Mouse (Mus musculus) heart, embryonic 12.5 days (tissue): Measurements from ENCODE around the gene Hdac6. TPM values are rescaled to one million over a fixed set of nuclear protein-coding genes. Genes with fewer than 3 reads are reported as not detected.

Source experiments
- ATAC-seq: fragments of 200-750 bp; cut with Nextera tagmentation; 2 replicates; pipeline ENCODE4 v1.8.0; 2017; ENCODE audit warnings: moderate TSS enrichment, moderate library complexity; ENCODE audit not compliant: insufficient number of reproducible peaks, low FRiP score
- H3K27ac ChIP-seq: fragments of 300-500 bp; sonication (generic); 2 replicates; pipeline ENCODE4 v1.5.1; 2016; ENCODE audit warnings: mild to moderate bottlenecking, moderate library complexity; ENCODE audit not compliant: poor library complexity, severe bottlenecking
- H3K27me3 ChIP-seq: fragments of 300-500 bp; sonication (generic); replicated peaks from 2 replicates; pipeline ENCODE4 v1.6.1; 2016; ENCODE audit warnings: mild to moderate bottlenecking, moderate library complexity
- H3K36me3 ChIP-seq: fragments of 300-500 bp; sonication (generic); 2 replicates; pipeline ENCODE4 v1.6.1; 2016; ENCODE audit warnings: mild to moderate bottlenecking, moderate library complexity
- H3K4me1 ChIP-seq: fragments of 300-500 bp; sonication (generic); replicated peaks from 2 replicates; pipeline ENCODE4 v1.6.1; 2016; ENCODE audit warnings: mild to moderate bottlenecking
- H3K4me2 ChIP-seq: fragments of 300-500 bp; sonication (generic); 2 replicates; pipeline ENCODE4 v1.6.1; 2016; ENCODE audit warnings: mild to moderate bottlenecking, moderate library complexity
- H3K4me3 ChIP-seq: fragments of 300-500 bp; sonication (generic); 2 replicates; pipeline ENCODE4 v1.5.1; 2016; ENCODE audit warnings: mild to moderate bottlenecking
- H3K9ac ChIP-seq: fragments of 300-500 bp; sonication (generic); 2 replicates; pipeline ENCODE4 v1.6.1; 2016; ENCODE audit warnings: mild to moderate bottlenecking, moderate library complexity
- H3K9me3 ChIP-seq: fragments of 300-500 bp; sonication (generic); replicated peaks from 2 replicates; pipeline ENCODE4 v1.6.1; 2016; ENCODE audit warnings: mild to moderate bottlenecking, moderate library complexity
- WGBS: fragments of 180-500 bp; shearing (Covaris S2); methylation state at CpG from one replicate; pipeline ENCODE4 v1.1.7; 2016; 5-methylcytosine and 5-hydroxymethylcytosine counted together
- polyA plus RNA-seq: library from polyadenylated mRNA; unstranded; fragments of >200 nt; fragmentation: Nextera tagmentation; extraction: Ambion mirVana; gene quantifications from 2 replicates; pipeline ENCODE4 v1.2.1, GENCODE M21; 2016

Hdac6 gene
- 30.9 and 32.9 TPM in 2 replicates for polyA plus RNA-seq

GRCm38 (mm10) chrX:7947108-7947899 lies at the start of gene Hdac6:
Gene Hdac6, minus strand, starts transcription at chrX:7947889.
- Histone ChIP-seq H3K27me3 (no peaks in the 10 kb centered on the region), H3K9me3 (no peaks in the 10 kb centered on the region), H3K4me2 (peak within 1 kb of the TSS; percentile 77), H3K4me3 (peak within 1 kb of the TSS; percentile 62), H3K9ac (peak within 1 kb of the TSS; percentile 73), H3K36me3 (no peaks in the 10 kb centered on the region; the same call in 1 of the 2 replicates), H3K4me1 (peaks cover 5% of the 10 kb centered on the region; the same call in 1 of the 2 replicates), H3K27ac (peak within 1 kb of the TSS; percentile 44)
- 13% methylated on average over 36 of the region's 37 CpGs for WGBS
- ATAC-seq, result peak; percentile 23

GRCm38 (mm10) chrX:7993068-7993735 lies 45.5 kb upstream of the Hdac6 start:
- Histone ChIP-seq H3K27ac (no peak overlapping the region), H3K4me1 (no peaks in the 10 kb centered on the region; the same call in 1 of the 2 replicates), H3K4me2 (no peak overlapping the region), H3K9me3 (no peaks in the 10 kb centered on the region), H3K4me3 (no peak overlapping the region), H3K36me3 (no peaks in the 10 kb centered on the region), H3K9ac (no peak overlapping the region), H3K27me3 (no peaks in the 10 kb centered on the region)
- WGBS, result 34% methylated on average over 10 of the region's 10 CpGs
- ATAC-seq, result peak; percentile 74

- no peak overlapping the region for H3K4me2 ChIP-seq
- H3K9ac ChIP-seq, result no peak overlapping the region
- 52% methylated on average over 8 of the region's 8 CpGs for WGBS
- ATAC-seq, result peak; percentile 79; the same call in 1 of the 2 replicates
- H3K4me3 ChIP-seq, result no peak overlapping the region
- H3K27ac ChIP-seq, result no peak overlapping the region
- H3K27me3 ChIP-seq, result no peaks in the 10 kb centered on the region
- H3K4me1 ChIP-seq, result no peaks in the 10 kb centered on the region; the same call in 1 of the 2 replicates
- no peaks in the 10 kb centered on the region for H3K36me3 ChIP-seq
- no peaks in the 10 kb centered on the region for H3K9me3 ChIP-seq
These were observed 44.8 kb upstream of the Hdac6 start for GRCm38 (mm10) chrX:7992379-7993067.

DNA sequence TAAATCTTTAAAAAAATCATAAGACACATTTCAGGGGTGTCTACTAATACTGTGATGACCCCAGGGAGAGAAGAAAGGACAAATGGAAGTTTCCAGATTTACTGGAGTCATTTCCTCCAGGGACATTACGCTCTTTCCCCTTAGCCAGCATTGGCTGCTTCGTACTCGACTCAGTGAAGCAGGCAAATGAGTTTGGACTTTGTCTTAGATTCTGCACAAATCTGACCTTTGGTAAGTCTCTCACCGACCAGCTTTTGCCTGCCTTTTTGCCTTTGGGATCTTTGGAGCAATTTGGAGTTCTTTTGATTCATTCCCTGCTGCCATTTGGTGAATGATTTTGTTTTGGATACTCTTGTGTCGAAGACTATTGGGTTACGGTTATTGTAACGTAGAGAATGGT lies 33.7 kb upstream of the Hdac6 start:
- no peaks in the 10 kb centered on the region for H3K4me1 ChIP-seq
- H3K9me3 ChIP-seq, result no peaks in the 10 kb centered on the region
- H3K36me3 ChIP-seq, result no peaks in the 10 kb centered on the region
- 85% methylated on average over 7 of the region's 7 CpGs for WGBS
- ATAC-seq, result no peak
- H3K27me3 ChIP-seq, result no peaks in the 10 kb centered on the region
- H3K4me2 ChIP-seq, result no peak overlapping the region
- no peak overlapping the region for H3K9ac ChIP-seq
- no peak overlapping the region for H3K4me3 ChIP-seq
- H3K27ac ChIP-seq, result no peak overlapping the region

- Histone ChIP-seq H3K4me2 (no peak within 1 kb of the TSS), H3K4me1 (no peaks in the 10 kb centered on the region), H3K9ac (no peak within 1 kb of the TSS), H3K27me3 (no peaks in the 10 kb centered on the region), H3K36me3 (no peaks in the 10 kb centered on the region), H3K27ac (no peak within 1 kb of the TSS), H3K9me3 (no peaks in the 10 kb centered on the region), H3K4me3 (no peak within 1 kb of the TSS)
- ATAC-seq, result no peak
- WGBS, result 84% methylated on average over 11 of the region's 11 CpGs
These were observed 30.2 kb upstream of the Hdac6 start, which contains the start of gene Gata1 for GRCm38 (mm10) chrX:7977892-7978291. Gene Gata1, minus strand, starts transcription at chrX:7978071.

GRCm38 (mm10) chrX:7971292-7971691 lies 23.6 kb upstream of the Hdac6 start:
- ATAC-seq, result peak; percentile 90
- Histone ChIP-seq H3K9ac (no peak overlapping the region), H3K36me3 (no peaks in the 10 kb centered on the region), H3K4me3 (no peak overlapping the region), H3K27me3 (no peaks in the 10 kb centered on the region), H3K27ac (no peak overlapping the region), H3K4me1 (no peaks in the 10 kb centered on the region), H3K4me2 (no peak overlapping the region; the same call in 1 of the 2 replicates), H3K9me3 (no peaks in the 10 kb centered on the region)
- 38% methylated on average over 4 of the region's 4 CpGs for WGBS

GRCm38 (mm10) chrX:7968899-7969298 lies 21.2 kb upstream of the Hdac6 start:
- no peak for ATAC-seq
- no peak overlapping the region for H3K9ac ChIP-seq
- H3K36me3 ChIP-seq, result no peaks in the 10 kb centered on the region
- no peak overlapping the region for H3K27ac ChIP-seq
- H3K27me3 ChIP-seq, result no peaks in the 10 kb centered on the region
- H3K9me3 ChIP-seq, result no peaks in the 10 kb centered on the region
- no peak overlapping the region for H3K4me3 ChIP-seq
- WGBS, result 85% methylated on average over 3 of the region's 3 CpGs
- H3K4me2 ChIP-seq, result no peak overlapping the region
- no peaks in the 10 kb centered on the region for H3K4me1 ChIP-seq

DNA sequence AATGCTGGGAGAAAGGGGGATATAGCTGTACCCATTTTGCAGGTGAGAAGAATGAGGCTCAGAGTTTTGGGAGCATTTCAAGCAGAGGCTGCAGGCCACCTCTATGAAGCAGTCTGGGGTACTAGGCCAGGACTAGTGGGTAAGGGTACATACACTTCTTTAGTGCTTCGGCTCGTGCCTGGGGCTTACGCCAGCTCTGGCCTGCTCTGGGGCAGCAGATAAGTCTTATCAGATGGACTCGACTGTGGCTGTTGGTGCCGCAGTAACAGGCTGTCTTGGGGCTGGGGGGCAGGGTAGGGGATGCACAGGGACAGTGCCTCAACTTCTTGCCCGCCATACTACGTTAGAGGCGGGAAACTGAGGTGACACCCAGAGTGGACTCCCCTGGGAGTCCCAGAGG lies 20.5 kb upstream of the Hdac6 start:
- Histone ChIP-seq H3K27ac (no peak overlapping the region), H3K27me3 (no peaks in the 10 kb centered on the region), H3K9me3 (no peaks in the 10 kb centered on the region), H3K9ac (no peak overlapping the region), H3K36me3 (no peaks in the 10 kb centered on the region), H3K4me3 (no peak overlapping the region), H3K4me2 (peak overlapping the region; percentile 7; the same call in 1 of the 2 replicates), H3K4me1 (no peaks in the 10 kb centered on the region)
- peak; percentile 78 for ATAC-seq
- 44% methylated on average over 8 of the region's 8 CpGs for WGBS

DNA sequence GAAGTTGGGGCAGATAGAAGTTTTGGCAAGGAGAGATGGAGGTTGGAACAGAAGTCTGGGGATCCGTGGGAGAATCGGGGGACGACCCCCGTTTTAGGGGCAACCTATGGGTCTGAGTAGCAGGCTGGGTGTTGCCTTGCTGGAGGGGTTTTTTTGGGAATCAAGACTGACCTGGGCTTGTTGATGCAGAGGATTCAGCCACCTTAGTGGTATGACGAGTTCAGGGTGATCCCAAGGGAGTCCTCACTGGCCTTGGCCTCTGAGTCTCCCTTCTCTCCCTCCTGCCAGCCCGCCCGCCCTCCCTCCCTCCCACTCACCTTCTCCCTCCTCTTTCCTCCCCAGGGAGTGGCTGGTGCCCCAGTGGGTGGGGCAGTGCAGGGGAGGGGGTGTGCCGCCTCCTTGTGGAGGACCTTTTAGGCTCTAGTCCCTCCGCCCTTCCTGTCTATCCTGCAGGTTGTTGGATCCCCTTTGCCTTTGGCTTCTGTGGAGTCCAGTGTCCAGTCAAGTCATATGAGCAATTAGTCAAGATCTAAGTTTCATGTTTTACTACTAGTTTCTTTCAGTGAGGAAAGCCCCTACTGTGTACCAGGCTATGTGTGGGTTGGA lies 20.0 kb upstream of the Hdac6 start:
- no peaks in the 10 kb centered on the region for H3K4me1 ChIP-seq
- 0 out of 2 replicates have a peak overlapping the region, but pooled peaks have one; percentile 7 for H3K4me2 ChIP-seq
- peak overlapping the region; percentile 21; the same call in 1 of the 2 replicates for H3K4me3 ChIP-seq
- no peaks in the 10 kb centered on the region for H3K36me3 ChIP-seq
- no peaks in the 10 kb centered on the region for H3K27me3 ChIP-seq
- no peak overlapping the region for H3K27ac ChIP-seq
- H3K9me3 ChIP-seq, result no peaks in the 10 kb centered on the region
- ATAC-seq, result peak; percentile 86
- no peak overlapping the region for H3K9ac ChIP-seq
- WGBS, result 79% methylated on average over 7 of the region's 9 CpGs

DNA sequence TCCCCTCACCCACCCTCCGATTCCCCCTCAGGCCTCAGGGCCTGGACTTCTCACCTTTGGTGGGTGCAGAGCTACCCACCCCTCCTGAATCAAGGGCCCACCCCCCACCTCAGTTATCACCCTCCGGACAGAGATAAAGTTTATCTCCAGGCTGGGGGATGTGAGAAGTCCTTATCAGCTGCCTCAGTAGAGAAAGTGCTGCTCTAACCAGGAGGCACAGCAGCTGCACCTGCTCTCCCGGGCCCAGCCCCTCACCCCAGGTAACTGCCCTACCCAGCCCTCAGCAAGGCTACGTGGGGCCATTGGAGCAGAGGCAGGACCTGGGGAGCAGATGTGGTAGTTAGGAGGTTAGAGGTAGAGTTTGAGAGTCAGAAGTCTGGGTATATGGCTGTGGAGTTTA lies 18.5 kb upstream of the Hdac6 start:
- H3K4me1 ChIP-seq, result no peaks in the 10 kb centered on the region
- H3K27ac ChIP-seq, result no peak overlapping the region
- ATAC-seq, result no peak
- WGBS, result 27% methylated on average over 4 of the region's 4 CpGs
- no peak overlapping the region for H3K4me2 ChIP-seq
- no peaks in the 10 kb centered on the region for H3K36me3 ChIP-seq
- no peaks in the 10 kb centered on the region for H3K27me3 ChIP-seq
- H3K4me3 ChIP-seq, result 0 out of 2 replicates have a peak overlapping the region, but pooled peaks have one; percentile 17
- H3K9me3 ChIP-seq, result no peaks in the 10 kb centered on the region
- H3K9ac ChIP-seq, result no peak overlapping the region
